Mouse (Mus musculus) T-cell, adult 2 months (primary cell): ENCODE measurements at regions not wholly inside any gene's neighbourhood (a gene's known extent, or its start where the extent isn't known, plus 50 kb on each side); places are given as distances from the start of the nearest gene placed in this dataset.

Source experiments
- DNase-seq: peaks from one replicate; pipeline ENCODE4 v3.0.0; 2022; ENCODE audit warnings: low spot score

DNA sequence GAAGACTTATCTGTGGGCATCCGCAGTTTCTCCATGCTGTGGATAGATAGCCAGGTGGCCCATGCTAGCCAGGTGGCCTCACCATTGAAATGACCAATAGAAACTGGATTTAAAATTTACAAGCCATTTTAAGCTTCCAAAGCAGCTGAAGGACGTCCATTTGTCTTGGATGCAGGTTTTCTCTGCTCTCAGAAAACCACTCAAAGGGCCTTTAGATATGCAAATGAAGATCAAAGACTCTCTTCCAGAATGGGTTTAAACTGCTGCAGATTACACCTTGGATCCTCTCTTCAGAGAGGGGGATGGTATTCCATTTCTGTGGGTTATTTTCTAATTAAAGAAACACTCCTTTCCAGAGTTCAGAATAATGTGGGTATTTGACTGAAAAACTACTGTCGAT is 518.5 kb downstream of the Rnf144a start:
- DNase-seq = no peak

DNA sequence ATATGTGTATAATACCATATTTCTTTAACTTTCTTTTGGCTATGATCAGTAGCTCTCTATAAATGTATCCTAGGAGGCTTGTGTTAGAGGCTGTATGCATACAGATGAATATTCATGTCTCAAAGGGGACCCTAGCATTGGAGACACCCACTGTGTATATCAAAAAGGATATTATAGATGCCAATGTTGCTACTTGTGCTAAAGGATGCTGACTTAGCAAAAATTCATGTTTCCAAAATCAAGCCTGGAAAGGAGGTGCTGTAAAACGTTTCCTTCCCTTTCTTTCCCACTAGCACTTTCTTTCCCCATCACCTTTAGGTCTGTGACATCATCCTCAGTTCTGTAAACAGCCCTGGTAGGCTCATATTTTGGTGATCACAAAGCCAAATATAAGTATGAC is 519.4 kb downstream of the Rnf144a start:
- no peak for DNase-seq

DNA sequence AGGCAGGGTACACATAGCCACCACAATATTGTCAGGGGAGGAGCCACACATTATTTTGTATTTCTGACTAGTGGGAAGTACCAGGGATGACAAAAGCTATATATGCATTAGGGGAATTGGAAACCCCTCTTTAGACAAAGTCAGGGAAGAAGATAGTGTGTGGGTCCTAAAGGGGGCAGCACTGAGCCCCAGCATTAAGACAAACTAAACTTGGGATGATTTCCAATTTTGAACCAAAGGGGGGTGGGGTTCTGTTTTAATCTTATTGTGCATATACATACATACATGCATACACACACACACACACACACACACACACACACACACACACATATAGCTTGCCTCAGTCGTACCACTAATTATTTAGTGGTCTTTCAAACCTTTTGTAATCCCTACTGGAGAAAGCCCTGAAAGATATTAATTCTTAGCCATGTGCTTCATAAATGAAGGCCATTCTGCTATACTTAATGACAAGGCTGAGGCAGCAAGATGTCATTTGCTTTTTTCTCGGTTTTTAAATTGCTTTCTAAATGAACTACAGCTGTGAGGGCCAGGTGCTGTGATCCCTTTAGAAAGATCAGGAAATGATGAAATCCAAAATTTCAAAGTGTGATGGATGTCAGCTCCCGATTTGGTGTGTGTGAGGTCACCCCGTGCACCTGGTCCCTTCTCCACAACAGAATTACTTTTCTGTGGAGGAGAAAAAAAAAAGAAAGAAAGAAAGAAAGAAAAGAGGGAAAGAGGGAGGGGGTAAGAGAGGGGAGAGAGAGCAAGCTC is 523.5 kb downstream of the Rnf144a start:
- DNase-seq = no peak

DNA sequence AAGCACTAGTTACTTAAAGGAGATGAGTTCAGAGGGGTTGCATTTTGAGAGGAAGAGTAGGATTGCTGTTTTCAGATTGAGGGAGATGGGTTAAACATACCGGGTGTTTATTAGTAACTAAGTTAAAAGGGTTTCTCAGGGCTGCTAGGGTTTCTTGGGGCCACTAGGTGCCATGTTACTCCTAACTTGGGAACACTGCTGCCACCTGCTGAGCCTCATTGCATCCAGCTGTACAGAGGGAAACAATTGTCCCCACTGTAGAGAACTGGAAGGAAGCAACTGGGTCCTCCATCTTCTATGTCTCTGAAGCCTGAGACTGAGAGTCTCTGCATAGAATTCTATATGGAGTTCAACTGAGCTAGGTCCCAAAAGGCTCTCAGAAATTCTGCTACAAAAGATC is 524.3 kb downstream of the Rnf144a start:
- no peak for DNase-seq

DNA sequence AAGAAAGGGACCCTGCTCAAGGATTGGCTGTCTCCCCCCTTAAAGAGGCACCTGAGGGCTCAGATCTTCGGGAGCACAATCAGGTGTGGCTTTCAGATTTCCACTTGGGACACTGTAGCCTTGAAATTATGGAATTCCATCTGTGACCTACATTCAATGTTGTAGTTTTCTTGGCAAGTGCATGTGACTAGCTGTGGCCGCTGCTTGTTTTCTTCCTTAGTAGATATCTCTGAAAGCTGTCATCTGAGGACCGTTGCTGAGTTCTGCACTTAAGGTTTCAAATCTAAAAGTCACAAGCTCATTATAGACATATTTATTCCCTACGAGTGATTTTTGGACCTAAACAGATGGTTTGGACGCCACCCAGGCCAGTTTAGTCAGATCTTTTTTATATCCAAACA is 531.3 kb downstream of the Rnf144a start:
- DNase-seq = no peak

DNA sequence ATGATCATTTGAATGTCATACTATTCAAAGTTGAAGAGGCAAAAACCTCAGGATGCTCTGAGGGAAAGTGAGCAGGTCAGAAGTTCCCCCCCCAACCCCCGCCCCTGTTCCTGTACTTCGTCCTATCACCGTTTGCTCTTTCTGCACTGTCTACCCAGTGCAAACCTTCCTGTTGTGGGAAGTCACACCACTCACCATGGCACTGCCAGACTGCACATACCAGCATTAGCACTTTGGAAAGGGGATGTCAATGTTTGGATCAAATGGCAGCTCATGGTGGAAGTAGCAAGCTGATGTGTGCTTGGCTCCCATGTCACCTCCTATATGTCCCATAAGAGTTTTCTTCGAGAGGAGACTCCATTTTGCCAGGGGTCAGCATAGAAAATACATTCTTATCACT is 543.2 kb downstream of the Rnf144a start:
- DNase-seq = no peak

DNA sequence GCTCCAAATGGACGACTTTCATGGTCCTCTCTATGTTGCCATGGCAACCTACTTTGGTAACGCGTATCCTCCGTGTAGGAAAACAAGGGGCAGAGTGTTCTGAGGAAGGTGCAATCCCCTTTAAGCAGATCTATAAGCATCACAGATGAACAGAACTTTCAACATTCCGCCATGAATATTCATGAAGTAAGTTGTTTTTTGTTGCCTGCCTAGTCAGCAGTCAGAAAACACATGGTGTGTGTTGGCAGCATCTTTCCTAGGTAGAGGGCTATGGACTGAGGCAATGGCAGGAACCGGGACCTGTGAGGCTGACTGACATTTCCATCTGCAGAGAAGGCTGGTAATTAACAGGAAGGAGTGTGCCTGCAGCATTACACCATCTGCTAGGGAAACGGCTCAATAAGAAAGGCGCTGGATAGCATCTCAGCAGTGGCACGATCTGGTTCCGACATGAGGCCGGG is 544.0 kb downstream of the Rnf144a start:
- no peak for DNase-seq

DNA sequence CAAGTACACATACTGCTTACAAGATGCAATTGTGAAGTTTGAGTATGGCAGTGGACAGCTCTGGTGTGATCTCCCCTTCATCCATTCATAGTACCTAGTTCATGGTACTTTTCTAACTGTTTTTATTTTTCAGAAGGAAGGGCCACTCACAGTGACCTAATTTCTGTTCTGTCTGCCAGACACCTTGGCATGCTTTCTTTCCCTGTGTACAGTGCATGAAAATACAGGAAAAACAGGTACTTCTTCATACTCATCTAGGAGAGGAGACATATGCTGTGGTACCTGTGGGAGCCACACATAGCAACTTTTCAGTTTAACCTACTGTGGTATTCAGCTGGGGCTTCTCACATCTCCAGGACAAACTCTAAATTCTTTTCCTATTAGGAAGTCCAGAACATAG is 545.2 kb downstream of the Rnf144a start:
- DNase-seq = no peak

DNA sequence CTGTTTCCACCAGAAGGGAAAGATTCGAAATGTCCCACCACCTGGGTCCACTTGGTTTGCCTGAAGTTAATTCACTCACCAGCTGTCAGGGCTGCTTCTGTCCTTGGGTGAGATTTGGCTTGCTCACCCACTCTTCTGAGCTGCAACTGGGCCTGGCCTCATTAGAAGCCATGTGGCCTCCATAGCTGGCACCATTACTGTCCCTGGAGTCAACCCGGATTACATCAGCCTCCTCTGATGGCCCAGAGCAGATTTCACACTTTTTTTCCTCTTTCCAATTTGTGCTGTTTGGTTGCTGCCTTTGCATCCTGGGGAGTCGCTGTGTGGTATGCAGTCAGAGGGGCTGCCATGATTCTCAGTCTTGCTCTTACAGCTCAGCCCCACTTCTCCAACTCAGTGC is 550.0 kb downstream of the Rnf144a start:
- DNase-seq = no peak

DNA sequence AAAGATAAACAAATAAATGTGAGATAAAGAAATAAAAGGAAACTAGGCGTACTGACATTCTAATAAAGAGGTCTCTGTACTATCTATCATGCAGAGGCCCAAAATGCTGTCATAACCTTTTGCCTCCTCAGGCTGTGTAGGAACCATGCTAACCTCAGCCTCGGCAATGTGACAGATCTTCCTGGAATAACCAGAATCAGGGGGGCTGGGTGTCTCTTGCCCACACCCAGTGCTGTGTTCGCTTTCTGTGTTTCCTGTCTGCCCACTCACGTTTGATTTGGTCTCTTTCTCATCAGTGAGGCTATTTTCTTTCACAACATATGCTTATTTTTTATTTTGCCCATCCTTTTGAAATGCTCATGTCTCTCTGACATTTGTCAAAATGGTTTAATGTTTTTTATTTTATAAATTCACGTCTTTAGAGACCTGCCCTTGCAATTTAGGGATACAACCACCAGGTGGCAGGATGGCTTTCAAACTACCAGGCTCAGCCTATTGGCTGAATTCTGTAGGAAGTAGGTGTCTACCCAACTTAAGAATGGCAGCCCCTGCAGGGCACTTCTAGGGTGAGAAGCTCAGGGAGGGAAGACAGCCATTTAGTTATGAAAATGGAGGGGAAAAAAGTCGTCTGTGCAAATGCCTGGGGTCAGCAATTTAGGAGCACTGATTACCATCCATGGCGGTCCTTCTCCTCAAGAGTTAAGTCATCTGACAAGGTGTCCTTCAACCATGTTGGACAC is 550.8 kb downstream of the Rnf144a start:
- DNase-seq = peak; percentile 70

DNA sequence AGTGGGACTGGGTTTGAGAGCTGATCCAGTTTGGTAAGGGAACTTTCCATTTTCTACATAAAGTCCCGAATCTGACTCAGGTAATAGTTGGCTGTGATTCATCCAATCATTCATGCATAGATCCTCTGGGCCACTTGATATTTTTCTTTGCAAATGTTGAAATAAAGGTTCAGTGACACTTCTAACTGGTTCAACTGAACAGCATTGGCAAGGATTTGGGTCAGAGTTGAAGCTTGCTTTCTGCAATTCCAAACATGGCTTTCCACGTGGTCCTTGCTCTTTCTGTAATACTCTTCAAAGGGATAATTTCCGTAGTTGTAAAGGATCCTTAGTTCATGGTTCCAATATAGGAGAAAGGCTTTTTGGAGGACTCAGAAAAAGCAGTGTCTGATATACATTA is 554.0 kb downstream of the Rnf144a start:
- no peak for DNase-seq

DNA sequence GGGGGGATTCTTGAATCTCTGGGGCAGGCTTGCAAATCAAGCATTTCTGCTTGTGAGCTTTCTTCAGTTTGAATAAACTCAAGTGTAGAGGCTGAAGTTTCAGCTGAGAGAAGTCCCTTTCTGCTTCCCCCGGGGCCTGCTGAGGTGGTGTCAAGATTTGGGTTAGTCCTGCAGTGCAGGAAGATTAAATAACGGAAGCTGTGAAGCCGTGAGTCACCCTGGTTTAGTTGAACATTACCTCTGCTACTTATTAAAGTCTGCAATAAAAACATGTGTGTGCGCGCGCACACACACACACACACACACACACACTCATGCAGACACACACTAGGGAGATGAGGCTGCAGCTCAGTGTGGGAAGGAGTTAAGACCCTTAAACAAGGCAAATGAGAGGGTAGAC is 556.7 kb downstream of the Rnf144a start:
- no peak for DNase-seq

DNA sequence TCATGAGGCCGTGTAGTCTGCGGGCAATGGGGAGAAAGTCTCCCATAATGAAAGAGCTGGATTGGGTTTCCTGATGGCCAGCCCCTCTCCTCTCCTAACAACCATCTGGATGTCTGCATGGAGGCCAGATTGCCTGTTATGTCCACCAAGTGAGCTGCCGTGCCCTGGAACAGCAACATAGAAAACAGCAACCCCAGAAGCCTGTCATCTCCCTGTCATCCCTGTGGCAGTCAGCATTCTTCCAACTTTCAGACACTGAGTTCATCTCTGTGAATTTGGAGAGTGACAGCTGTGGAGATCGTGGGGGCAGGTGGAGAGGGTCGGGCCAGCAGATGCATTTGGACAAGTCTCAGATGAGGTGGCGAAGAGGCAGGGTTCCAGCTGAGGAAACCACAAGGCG is 585.0 kb downstream of the Rnf144a start:
- DNase-seq = no peak

DNA sequence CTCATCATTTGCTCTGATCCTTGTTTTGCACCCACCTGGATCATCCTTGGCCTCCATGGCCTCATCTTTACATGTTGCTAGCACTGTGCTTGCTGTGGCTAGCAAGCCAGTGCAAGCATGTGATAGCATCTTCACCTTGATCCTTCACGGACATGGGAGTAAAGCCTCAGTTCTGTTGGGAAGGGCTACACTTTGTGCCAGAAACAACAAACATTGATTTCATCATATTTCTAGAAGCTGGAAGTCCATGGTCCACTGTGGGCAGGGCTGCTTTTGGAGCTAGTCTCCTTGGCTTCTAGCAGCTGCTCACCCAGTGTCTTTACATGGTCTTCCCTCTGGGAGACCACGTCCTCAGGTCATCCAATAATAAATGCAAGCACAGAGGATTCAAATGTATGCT is 587.1 kb downstream of the Rnf144a start:
- DNase-seq = no peak

DNA sequence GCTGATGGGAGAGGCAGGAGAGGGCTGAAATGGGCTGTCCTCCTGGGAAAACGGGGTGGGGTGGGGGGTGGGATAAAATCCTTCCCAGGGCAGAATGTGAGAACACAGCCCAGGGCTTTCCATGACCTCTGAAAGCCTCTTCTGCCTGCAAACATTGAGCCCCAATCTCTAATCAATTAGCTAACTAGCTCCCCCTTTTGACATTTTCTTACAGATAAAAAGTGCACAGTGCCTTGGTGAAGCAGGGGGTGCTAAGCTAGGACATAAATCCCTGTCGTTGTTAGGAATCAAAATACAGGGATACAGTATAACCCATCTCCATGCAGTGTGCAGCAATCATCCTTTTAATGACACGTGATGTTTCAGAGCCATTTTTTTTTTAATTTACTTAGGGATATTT is 588.1 kb downstream of the Rnf144a start:
- DNase-seq = no peak

DNA sequence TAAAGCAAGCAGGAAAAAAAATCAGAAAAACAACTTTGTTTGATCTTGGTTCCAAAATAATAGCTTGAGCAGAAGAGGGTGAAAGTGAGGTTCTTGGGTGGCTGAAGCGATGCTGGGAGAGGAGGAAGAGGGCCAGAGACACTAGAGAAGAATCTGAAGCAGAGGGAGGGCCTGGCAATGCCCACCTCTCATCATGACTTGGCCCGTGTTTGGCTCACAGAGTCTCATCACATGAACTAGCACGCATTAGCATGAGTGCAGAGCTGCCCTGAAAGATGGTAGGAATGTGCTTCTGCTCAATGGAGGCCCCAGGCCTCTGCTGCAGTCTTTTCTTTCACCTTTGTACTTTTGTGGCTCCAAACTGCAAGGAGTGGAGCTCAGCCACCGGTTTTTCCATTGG is 588.6 kb downstream of the Rnf144a start:
- DNase-seq = no peak

DNA sequence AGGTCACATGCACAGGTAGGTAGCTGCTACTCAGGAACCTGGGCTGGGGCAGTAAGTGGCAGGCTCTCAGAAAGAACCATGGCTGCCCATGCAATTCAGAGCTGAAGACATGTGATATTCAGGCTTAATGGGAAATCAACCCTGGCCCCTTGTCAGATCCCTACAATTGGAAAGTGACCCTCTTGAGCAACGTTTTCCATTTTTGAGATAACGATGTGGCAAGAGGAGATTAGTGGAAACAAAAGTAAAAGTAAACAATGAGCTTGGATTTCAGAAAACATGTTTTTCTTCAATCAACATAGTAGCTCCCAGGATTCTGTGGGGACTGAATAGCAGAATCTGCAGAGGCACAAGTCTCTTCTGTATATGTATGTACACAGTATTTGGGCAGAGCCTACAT is 598.8 kb downstream of the Rnf144a start:
- DNase-seq = no peak

DNA sequence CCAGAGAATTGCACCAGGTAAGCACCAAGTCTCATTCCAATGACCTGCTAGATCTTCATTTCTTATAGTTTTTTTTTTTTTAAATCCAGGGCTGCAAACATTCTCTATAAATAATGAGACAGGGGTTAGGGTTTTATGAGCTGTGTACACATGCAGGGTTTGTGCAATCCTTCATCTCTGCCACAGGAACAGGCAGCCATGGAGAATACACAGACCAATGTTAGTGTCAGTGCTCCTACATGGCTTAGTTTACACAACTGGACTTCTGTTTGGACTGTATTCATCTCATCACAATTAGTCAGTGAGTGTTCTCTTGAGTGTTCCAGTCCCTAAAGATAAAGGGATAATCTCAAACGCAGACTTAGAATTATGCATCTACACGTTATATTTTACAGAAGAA is 620.0 kb downstream of the Rnf144a start:
- DNase-seq = no peak

DNA sequence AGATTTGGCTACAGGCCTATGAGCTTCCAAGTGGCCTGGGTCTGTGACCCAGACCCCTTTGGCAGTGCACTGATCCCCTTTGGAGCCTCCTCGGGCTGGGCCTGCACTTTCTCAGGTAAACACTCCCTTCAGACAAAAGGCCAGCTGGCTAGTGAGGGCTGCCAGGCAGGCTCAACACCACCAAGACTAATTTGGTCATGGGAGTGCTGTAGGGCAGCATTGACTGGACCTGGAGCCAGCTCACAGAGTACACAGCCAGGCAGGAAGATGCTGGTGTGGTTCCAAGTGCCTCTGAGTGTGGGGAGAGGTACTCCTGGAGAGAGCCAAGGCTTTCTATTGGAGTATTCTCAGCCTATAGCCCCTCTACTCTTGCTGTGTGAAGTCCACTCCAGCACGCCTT is 620.5 kb downstream of the Rnf144a start:
- DNase-seq = no peak

DNA sequence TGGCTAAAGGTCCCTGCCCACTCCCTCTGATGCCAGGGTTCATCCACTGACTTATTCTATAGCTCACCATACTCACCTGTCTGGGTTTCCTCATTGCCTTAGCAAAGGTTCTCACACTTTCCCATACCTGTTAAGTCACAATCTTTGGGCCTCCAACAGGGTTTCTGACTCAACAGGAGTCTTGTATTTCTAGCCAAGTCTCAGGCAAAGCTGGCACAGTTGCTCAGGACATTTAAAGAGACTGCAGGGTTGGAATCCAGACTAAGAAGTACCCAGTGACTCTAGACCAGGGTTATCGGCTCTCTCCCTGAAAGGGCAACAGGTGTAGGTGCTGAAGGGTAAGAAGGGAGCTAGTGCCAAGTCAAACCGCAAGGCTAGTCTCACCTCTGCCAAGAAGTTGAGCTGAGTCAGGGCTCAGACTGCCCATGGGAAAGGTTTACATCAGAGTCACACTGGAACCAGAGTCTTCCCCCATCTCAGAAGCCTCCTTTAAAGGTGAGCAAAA is 622.4 kb downstream of the Rnf144a start:
- no peak for DNase-seq

DNA sequence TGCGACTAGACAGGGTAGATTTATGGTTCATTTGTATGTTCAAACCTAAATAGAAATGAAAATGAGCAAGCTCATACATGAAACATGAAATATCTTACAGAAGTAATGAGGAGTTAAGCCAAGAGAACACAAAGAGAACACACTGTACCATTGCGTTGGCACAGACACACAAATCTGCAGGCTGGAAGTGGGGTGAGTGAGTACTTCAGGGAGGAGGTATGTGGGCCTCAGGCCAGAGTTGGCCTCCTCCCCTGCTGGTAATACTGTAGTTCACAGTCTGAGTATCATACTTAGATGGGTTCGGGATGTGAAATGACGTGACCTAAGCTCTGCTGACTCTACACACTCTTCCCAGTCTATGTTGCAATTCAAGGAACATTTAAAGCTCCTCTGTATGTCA is 624.1 kb downstream of the Rnf144a start:
- DNase-seq = no peak

DNA sequence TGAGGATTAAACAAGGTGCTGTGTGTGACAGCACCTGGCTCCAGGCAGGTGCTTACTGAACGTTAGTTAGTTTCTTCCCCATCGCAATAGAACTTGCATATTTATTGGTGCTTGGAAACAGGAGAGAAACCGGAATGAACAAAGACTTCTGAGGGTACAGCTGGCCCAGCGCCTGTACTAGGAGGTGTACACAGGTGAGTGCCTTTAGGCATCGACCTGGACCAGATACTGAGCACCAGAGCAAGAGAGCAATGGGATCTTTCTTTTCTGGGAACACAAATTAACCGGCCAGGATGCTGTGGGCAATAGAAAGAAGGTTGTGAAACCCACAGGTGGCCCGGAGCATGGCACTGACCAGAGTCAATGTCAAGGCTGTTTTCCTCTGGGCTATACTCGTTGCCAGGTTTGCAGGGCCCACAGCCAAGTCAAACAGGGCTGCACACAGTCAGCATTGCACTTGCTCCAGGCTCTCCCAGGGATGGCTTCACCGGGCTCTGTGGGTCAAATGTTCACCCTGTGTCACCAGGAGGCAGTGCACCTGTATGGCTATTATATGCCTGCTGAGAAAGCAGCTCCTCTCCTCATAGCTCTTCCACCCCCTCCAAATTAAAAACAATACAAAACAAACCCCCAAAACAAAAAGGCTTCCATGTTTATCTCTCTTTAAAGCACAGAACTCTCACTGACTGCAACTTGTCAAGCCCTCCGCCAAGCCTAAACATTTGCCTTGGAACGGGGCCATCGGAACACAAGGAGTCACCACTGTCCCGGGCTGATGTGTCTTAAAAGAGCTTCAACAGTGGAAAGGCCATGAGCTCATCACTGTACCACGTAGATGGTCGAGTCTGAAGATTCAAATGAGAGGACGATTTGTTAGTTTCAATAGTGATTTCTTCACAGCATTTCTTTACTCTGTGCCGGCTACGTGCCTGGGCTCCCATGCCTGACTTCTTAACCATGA is 629.1 kb downstream of the Rnf144a start:
- no peak for DNase-seq
